Mouse (Mus musculus) cerebellum, postnatal 4 days (tissue): Measurements from ENCODE around the gene Lrrk1.

ENCODE experiments used
- DNase-seq, 2 experiments: peaks; one replicate each; pipeline ENCODE4 v3.0.0; 2022; ENCODE audit warnings: low spot score in 2 of 2, mixed read lengths in 1 of 2

Lrrk1 gene

DNA sequence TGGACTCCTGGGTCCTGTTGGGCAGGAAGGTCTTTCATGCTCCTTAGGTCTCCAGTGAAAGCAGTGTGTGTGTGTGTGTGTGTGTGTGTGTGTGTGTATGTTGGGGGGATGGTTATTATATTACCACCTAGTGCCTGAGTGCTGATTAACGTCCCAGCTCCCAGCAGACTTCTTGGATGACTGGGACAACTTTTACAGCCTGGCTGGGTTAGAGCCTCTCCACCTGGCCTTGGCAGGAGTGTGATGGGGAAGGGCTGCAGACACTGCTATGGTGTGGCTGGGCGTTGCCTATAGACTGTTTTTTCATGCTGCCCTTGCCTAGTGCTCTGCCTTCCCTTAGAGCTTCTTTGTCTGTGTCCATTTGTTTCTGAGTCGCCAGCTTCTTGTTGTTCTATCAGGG lies 48.1 kb downstream of the Lrrk1 start:
- DNase-seq: no peak

DNA sequence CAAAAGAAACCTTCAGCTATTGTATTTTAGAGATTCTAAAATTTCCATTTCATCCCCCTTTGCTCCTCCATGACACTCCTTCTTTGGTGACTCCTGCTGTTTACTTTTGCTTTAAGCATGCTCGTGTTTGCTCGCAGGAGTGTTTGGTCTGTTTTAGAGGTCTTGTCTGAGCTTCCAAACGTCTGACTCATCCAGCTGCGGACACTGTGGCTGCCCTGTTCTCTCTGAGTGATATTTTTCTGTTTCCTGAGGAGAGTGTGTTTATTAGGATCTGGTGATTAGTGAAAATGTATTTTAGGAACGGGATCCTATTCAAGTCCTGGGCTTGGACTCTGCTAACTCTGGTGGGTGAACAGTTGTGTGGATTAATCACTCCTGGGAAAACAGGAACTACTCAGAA lies 48.5 kb downstream of the Lrrk1 start:
- no peak for DNase-seq

DNA sequence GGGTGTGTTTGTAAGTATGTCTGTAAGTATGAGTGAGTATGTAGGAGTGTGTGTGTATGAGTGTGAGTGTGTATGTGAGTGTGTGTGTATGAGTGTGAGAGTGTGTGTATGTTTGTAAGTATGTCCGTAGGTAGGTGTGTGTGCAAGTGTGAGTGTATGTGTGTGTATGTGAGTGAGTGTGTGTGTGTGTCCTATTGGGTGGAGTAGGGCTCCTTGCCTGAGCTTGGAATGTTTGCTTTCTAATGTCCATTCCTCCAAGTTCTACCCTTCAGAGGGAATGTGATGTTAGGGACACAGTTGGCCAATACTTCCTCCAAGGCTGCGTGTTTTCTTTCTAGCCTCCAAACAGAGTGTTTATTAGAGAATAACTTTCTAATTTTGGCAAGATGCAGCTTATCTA lies 51.2 kb downstream of the Lrrk1 start:
- no peak for DNase-seq

- no peak for DNase-seq
These were observed 54.1 kb downstream of the Lrrk1 start for GRCm38 (mm10) chr7:66333906-66334500.

GRCm38 (mm10) chr7:66332340-66332739 lies 55.8 kb downstream of the Lrrk1 start:
- DNase-seq: no peak

- no peak for DNase-seq
These were observed 57.5 kb downstream of the Lrrk1 start for GRCm38 (mm10) chr7:66330610-66331009.

DNA sequence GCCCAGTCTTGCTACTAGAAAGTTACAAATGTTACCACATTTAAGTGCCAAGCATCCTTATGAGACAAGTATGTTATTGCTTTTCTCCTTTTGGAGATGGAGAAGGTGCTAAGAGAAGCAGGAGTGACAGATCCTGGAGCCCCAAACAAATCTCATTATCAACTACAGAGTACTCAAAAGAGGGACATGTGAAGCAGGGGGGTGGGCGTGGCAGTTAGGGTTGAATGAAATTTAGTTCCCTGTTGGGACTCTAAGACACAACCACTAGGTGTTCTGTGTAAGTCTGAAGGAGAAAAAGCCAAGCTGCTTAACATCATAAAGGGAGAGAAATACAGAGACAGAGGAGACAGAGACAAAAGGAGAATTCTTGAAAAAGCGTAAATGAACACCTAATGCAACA lies 60.6 kb downstream of the Lrrk1 start:
- no peak for DNase-seq

- no peak for DNase-seq
These were observed 62.6 kb downstream of the Lrrk1 start for GRCm38 (mm10) chr7:66325419-66326053.

GRCm38 (mm10) chr7:66323252-66324015 lies 64.7 kb downstream of the Lrrk1 start:
- DNase-seq: no peak

- no peak for DNase-seq
These were observed 67.2 kb downstream of the Lrrk1 start for GRCm38 (mm10) chr7:66320996-66321395.

DNA sequence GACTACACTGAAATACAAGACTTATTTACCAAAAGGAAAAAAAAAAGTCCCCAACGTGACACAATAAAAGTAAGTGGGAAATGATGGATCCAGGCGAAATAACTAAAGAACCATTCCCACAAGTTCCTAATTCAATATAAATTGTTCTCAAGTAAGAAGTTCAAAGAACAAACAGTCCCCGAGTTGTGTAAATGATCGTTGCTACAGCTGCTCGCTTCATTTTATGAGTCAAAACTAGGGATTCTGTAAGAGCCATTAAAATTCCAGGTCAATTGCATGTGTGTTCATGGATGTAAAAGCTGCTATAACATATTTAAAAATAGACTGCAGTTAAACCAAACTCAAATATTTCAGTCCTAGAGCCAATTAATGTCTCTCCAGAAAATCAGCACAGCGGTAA lies 70.0 kb downstream of the Lrrk1 start:
- no peak for DNase-seq

- DNase-seq: no peak
These were observed 77.2 kb downstream of the Lrrk1 start for GRCm38 (mm10) chr7:66310670-66311656.

- DNase-seq: peak; percentile 56 to 63
These were observed 78.0 kb downstream of the Lrrk1 start for GRCm38 (mm10) chr7:66309950-66310669.

GRCm38 (mm10) chr7:66309240-66309949 lies 78.8 kb downstream of the Lrrk1 start:
- DNase-seq: no peak

DNA sequence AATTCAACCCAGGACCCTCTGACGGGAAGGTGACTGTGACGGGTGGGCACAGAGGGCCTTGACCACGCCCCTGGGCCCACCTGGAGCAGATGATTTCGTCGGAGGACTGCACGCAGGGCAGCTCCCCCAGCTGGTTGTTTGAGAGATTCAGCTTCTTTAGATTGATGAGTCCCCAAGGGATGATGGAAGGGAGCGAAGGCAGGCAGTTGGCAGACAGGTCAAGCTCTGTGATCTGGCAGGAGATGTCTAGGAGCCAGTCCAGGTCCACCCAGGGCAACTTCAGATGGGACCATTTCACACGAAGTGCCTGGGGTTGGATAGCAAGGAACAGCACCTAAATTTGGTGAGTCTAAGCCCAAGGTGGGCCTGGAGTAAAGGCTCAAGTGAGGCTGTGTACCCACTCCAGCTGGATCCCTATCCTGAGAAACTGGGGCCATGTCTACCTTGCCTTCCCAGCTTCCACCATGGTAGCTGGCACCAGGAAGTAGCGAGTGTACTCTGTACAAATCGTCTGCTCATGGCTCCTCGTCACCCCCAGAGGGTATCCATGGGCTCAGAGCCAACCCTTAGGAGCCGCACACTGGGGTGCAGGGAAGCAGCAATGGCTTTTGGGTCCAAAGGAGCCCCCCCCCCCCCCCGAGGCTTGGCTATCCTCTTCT lies 79.4 kb downstream of the Lrrk1 start:
- no peak for DNase-seq

DNA sequence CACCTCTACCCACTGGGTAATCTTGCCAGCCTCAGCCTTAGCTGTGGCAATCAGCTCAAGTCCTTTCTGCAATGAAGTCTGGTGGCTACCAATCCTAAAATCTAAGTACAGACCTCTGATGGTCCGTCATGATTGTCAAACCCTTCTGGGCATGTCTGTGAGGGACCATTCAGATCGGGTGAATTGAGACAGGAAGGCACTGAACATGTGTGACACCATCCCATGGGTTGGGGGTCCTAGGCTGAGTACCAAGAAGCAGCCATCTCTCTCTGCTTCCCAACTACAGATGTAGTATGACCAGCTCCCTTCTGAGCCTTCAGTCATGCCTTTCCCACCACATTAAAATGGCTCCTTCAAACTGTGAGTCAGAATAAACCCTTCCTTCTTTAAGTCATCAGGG lies 80.4 kb downstream of the Lrrk1 start:
- DNase-seq: no peak

- DNase-seq: no peak
These were observed 82.4 kb downstream of the Lrrk1 start for GRCm38 (mm10) chr7:66305714-66306198.

- DNase-seq: no peak
These were observed 83.0 kb downstream of the Lrrk1 start for GRCm38 (mm10) chr7:66304993-66305713.
